Mouse (Mus musculus): ENCODE results near the gene Bod1. TPM values are rescaled to one million over a fixed set of nuclear protein-coding genes. Genes with fewer than 3 reads are reported as not detected.

Gene Bod1
- total and polyA plus RNA-seq, 2 experiments from 2014 or later, result 123 to 147 TPM

DNA sequence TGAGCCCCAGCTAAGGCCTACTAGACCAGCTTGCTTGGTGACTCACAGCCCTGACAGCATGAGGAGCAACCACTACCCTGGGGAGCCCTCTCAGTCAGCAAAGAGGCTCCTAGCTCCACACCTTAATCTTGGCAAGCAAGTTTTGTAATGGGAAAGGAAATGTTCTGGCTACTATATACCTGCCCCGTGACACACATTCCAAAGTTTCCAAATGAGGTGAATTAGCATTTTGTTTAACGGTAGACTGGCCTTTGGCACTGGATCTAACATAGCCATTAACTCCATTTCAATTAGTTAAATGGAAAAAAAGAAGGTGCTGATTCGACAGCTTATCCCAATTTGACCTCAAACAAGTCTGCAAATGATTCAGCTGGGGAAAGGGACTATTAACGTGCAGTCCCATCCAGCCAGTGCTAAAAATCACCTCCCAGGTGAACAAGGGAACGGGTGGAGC is 1.2 kb downstream of the Bod1 start:
- no peak overlapping the region for H3K27ac ChIP-seq (ENCODE audit: low read depth, low read length)
- H3K36me3 ChIP-seq (ENCODE audit: insufficient read depth), result peaks cover 31% of the 10 kb centered on the region
- no peak for TF ChIP-seq CTCF (IDR thresholded peaks at IDR 0.05; ENCODE audit: low read depth)
- H3K4me2 ChIP-seq (ENCODE audit: low read depth), result peak overlapping the region; percentile 66
- DNase-seq, result no peak
- no peaks in the 10 kb centered on the region for H3K9me3 ChIP-seq (ENCODE audit: low read length)
- no peaks in the 10 kb centered on the region for H3K27me3 ChIP-seq (ENCODE audit: insufficient read depth, low read length)
- no peak overlapping the region for H3K9ac ChIP-seq
- H3K4me3 ChIP-seq (ENCODE audit: low read depth, low read length), result peak overlapping the region; percentile 80
- ATAC-seq, result no peak
- peaks cover 9% of the 10 kb centered on the region for H3K4me1 ChIP-seq (ENCODE audit: insufficient read depth)
- WGBS, result 49% methylated on average over 5 of the region's 5 CpGs

DNA sequence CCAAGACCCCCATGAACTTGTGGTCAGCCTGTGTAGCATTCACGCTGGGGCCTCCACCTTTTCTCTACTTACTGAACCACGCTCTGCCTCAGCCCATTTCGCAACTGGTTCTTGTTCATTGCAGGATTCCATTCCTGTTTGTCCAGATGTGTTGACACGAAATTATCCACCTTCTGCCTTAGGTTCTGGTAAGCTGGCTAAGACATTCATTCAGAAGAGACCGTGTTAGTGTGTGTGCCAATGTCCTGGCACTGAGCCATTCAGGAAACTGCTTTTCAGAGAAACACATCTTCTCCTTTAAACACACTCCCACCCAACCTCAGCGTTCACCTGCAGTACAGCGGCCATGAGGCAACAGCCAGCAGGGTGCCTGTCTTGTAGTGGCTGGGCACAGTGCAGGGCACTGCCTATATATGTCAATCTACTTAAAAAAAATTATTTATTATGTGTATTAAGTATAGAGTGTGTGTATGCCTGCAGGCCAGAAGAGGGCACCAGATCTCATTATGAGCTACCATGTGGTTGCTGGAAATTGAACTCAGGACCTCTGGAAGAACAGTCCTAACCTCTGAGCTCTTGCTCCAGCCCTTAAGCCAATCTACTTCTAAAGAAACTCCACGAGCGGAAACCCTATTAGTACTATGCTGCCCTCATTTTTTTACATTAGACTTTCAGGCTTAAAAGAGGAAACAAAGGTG is 2.4 kb downstream of the Bod1 start:
- DNase-seq (no peak), ATAC-seq (no peak)
- 89% methylated on average over 9 of the region's 9 CpGs for WGBS
- no peaks in the 10 kb centered on the region for H3K9me3 ChIP-seq (ENCODE audit: low read length)
- H3K27me3 ChIP-seq (ENCODE audit: insufficient read depth, low read length), result no peaks in the 10 kb centered on the region
- no peak overlapping the region for H3K4me3 ChIP-seq (ENCODE audit: low read depth, low read length)
- no peak overlapping the region for H3K27ac ChIP-seq (ENCODE audit: low read depth, low read length)
- H3K4me2 ChIP-seq (ENCODE audit: low read depth), result no peak overlapping the region
- no peak overlapping the region for H3K9ac ChIP-seq
- H3K36me3 ChIP-seq (ENCODE audit: insufficient read depth), result peaks cover 43% of the 10 kb centered on the region
- peak; percentile 21; the same call in 1 of the 2 replicates for TF ChIP-seq CTCF (IDR thresholded peaks at IDR 0.05; ENCODE audit: low read depth)
- peaks cover 9% of the 10 kb centered on the region for H3K4me1 ChIP-seq (ENCODE audit: insufficient read depth)

DNA sequence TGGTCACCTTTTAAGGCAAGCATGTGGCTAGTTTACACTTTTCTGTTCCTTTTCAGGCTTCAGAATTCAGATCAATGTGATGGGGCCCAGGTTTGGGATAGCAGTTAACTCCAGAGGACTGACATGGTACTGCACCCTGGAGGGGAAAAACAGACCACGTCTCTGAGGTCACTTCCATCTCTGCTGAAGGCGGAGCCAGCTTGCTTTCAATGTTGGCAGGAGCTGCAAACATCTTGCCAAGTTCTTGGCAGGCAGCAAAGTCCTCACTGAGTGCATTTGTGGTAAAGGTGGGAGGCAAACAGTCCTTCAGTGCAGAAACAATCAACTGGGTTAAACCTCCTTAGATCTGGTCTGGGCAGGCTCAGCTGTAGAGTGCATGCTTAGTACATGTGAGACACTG is 7.5 kb downstream of the Bod1 start:
- peak; percentile 47; the same call in 1 of the 2 replicates for ATAC-seq
- Histone ChIP-seq H3K4me3 (ENCODE audit: low read depth, low read length) (no peak overlapping the region), H3K27me3 (ENCODE audit: insufficient read depth, low read length) (no peaks in the 10 kb centered on the region), H3K36me3 (ENCODE audit: insufficient read depth) (peaks cover 69% of the 10 kb centered on the region), H3K4me1 (ENCODE audit: insufficient read depth) (no peaks in the 10 kb centered on the region), H3K9ac (no peak overlapping the region), H3K4me2 (ENCODE audit: low read depth) (no peak overlapping the region), H3K9me3 (ENCODE audit: low read length) (no peaks in the 10 kb centered on the region), H3K27ac (ENCODE audit: low read depth, low read length) (no peak overlapping the region)
- no peak for DNase-seq
- peak; percentile 32 for TF ChIP-seq CTCF (IDR thresholded peaks at IDR 0.05; ENCODE audit: low read depth)
- WGBS, result 61% methylated on average over 2 of the region's 2 CpGs

DNA sequence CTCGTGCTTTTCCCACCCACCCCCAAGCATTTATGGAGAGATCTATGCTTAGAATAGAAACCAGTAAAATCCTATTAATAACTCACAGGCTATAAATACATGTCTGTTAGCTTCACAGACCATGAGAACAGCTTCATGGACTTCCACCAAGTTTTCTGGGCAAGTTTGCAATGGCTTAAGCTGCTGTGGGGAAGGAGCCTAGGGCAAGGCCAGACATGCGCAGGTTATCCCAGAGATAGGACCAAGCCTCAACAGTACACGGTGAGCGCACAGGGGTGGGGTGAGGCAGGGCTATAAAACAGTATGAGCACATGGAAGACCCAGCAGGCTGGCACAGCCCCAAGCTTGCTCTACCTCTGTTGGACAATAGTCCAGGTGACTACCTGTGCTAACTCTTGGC is 8.2 kb downstream of the Bod1 start:
- H3K9me3 ChIP-seq (ENCODE audit: low read length), result no peaks in the 10 kb centered on the region
- ATAC-seq (0 out of 2 replicates have a peak, but pooled peaks have one; percentile 15), DNase-seq (no peak)
- WGBS, result 89% methylated on average over 4 of the region's 4 CpGs
- H3K4me3 ChIP-seq (ENCODE audit: low read depth, low read length), result no peak overlapping the region
- H3K36me3 ChIP-seq (ENCODE audit: insufficient read depth), result peaks cover 64% of the 10 kb centered on the region
- no peak for TF ChIP-seq CTCF (IDR thresholded peaks at IDR 0.05; ENCODE audit: low read depth)
- H3K4me1 ChIP-seq (ENCODE audit: insufficient read depth), result no peaks in the 10 kb centered on the region
- no peaks in the 10 kb centered on the region for H3K27me3 ChIP-seq (ENCODE audit: insufficient read depth, low read length)
- H3K27ac ChIP-seq (ENCODE audit: low read depth, low read length), result no peak overlapping the region
- no peak overlapping the region for H3K4me2 ChIP-seq (ENCODE audit: low read depth)
- H3K9ac ChIP-seq, result no peak overlapping the region

GRCm38 (mm10) chr11:31662872-31663446 is 8.7 kb downstream of the Bod1 start:
- no peaks in the 10 kb centered on the region for H3K27me3 ChIP-seq (ENCODE audit: insufficient read depth, low read length)
- no peak overlapping the region for H3K4me3 ChIP-seq (ENCODE audit: low read depth, low read length)
- H3K27ac ChIP-seq (ENCODE audit: low read depth, low read length), result no peak overlapping the region
- H3K4me1 ChIP-seq (ENCODE audit: insufficient read depth), result no peaks in the 10 kb centered on the region
- peaks cover 62% of the 10 kb centered on the region for H3K36me3 ChIP-seq (ENCODE audit: insufficient read depth)
- ATAC-seq (0 out of 2 replicates have a peak, but pooled peaks have one; percentile 1), DNase-seq (no peak)
- no peak overlapping the region for H3K4me2 ChIP-seq (ENCODE audit: low read depth)
- H3K9me3 ChIP-seq (ENCODE audit: low read length), result no peaks in the 10 kb centered on the region
- no peak overlapping the region for H3K9ac ChIP-seq
- 85% methylated on average over 5 of the region's 5 CpGs for WGBS
- no peak for TF ChIP-seq CTCF (IDR thresholded peaks at IDR 0.05; ENCODE audit: low read depth)

DNA sequence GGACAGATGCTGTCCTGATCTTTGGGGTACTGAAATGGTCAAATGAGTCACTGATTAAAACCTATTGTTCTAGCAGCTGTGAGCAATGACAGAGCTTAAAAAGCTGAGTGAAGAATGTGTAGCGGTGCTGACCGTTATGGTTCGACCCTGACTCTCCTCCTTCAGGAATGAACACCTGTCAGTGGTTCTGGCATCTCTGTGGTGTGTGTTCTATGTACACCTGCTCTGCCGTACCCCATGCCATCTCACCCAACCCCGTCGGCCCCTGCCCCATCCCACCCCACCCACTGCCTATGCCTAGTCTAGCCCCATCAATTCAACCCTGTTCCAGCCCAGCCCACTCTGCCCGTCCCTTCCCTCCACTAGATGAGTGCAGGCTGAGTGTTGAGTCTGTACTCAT is 9.5 kb downstream of the Bod1 start:
- H3K4me3 ChIP-seq (ENCODE audit: low read depth, low read length), result no peak overlapping the region
- no peak overlapping the region for H3K27ac ChIP-seq (ENCODE audit: low read depth, low read length)
- H3K9ac ChIP-seq, result no peak overlapping the region
- peaks cover 55% of the 10 kb centered on the region for H3K36me3 ChIP-seq (ENCODE audit: insufficient read depth)
- ATAC-seq, result no peak
- H3K27me3 ChIP-seq (ENCODE audit: insufficient read depth, low read length), result no peaks in the 10 kb centered on the region
- WGBS, result 85% methylated on average over 7 of the region's 7 CpGs
- no peak for DNase-seq
- H3K9me3 ChIP-seq (ENCODE audit: low read length), result no peaks in the 10 kb centered on the region
- H3K4me1 ChIP-seq (ENCODE audit: insufficient read depth), result no peaks in the 10 kb centered on the region
- no peak overlapping the region for H3K4me2 ChIP-seq (ENCODE audit: low read depth)
- TF ChIP-seq CTCF (IDR thresholded peaks at IDR 0.05; ENCODE audit: low read depth), result no peak

GRCm38 (mm10) chr11:31657806-31658175 is 13.9 kb downstream of the Bod1 start:
- no peaks in the 10 kb centered on the region for H3K9me3 ChIP-seq (ENCODE audit: low read length)
- no peak overlapping the region for H3K27ac ChIP-seq (ENCODE audit: low read depth, low read length)
- peaks cover 13% of the 10 kb centered on the region for H3K36me3 ChIP-seq (ENCODE audit: insufficient read depth)
- 0 out of 2 replicates have a peak, but pooled peaks cover 4% of the 10 kb centered on the region for H3K4me1 ChIP-seq (ENCODE audit: insufficient read depth)
- ATAC-seq, result no peak
- no peak for TF ChIP-seq CTCF (IDR thresholded peaks at IDR 0.05; ENCODE audit: low read depth)
- no peak overlapping the region for H3K4me2 ChIP-seq (ENCODE audit: low read depth)
- no peak overlapping the region for H3K4me3 ChIP-seq (ENCODE audit: low read depth, low read length)
- no peak overlapping the region for H3K9ac ChIP-seq
- DNase-seq, result no peak
- H3K27me3 ChIP-seq (ENCODE audit: insufficient read depth, low read length), result no peaks in the 10 kb centered on the region

All from forebrain, postnatal 0 days (tissue).